Mouse (Mus musculus) gastrocnemius, postnatal 10 days (tissue): ENCODE results near the gene Rln3. TPM values are rescaled to one million over a fixed set of nuclear protein-coding genes. Genes with fewer than 3 reads are reported as not detected.

Experiments used
- DNase-seq: peaks from one replicate; pipeline ENCODE4 v3.0.0; 2021; ENCODE audit warnings: mixed read lengths
- total RNA-seq, 2 experiments: library from RNA; stranded (reverse); gene quantifications; 2 replicates each; pipeline ENCODE4 v1.2.3; 2021

The Rln3 gene
- total RNA-seq, 2 experiments from 2014 or later: not detected

- DNase-seq: no peak
These were observed 20.2 kb upstream of the Rln3 start, which contains the start of gene Gm10643 for GRCm38 (mm10) chr8:84065037-84065436. Gene Gm10643, minus strand, starts transcription at chr8:84065137.

- DNase-seq: no peak
These were observed 19.2 kb upstream of the Rln3 start for GRCm38 (mm10) chr8:84063861-84064610.

- no peak for DNase-seq
These were observed 15.4 kb upstream of the Rln3 start for GRCm38 (mm10) chr8:84060245-84060644.

GRCm38 (mm10) chr8:84059226-84059625 is 14.4 kb upstream of the Rln3 start:
- DNase-seq: no peak

GRCm38 (mm10) chr8:84057827-84058226 is 13.0 kb upstream of the Rln3 start:
- no peak for DNase-seq

- no peak for DNase-seq
These were observed 8.4 kb upstream of the Rln3 start for GRCm38 (mm10) chr8:84053229-84053628.

GRCm38 (mm10) chr8:84052746-84053145 is 7.9 kb upstream of the Rln3 start:
- DNase-seq: no peak

GRCm38 (mm10) chr8:84048171-84048570 is 3.4 kb upstream of the Rln3 start:
- no peak for DNase-seq

- DNase-seq: no peak
These were observed 1.7 kb upstream of the Rln3 start for GRCm38 (mm10) chr8:84046505-84046904.

- no peak for DNase-seq
These were observed 697 bp downstream of the Rln3 start for GRCm38 (mm10) chr8:84044103-84044502.

- DNase-seq: no peak
These were observed 1.9 kb downstream of the Rln3 start for GRCm38 (mm10) chr8:84042948-84043342.

- DNase-seq: peak; percentile 75
These were observed 2.5 kb downstream of the Rln3 start, which contains the start of gene Il27ra for GRCm38 (mm10) chr8:84042066-84042947. Gene Il27ra, minus strand, starts transcription at chr8:84042589.

- peak; percentile 71 for DNase-seq
These were observed 5.8 kb downstream of the Rln3 start for GRCm38 (mm10) chr8:84039050-84039449.

GRCm38 (mm10) chr8:84038015-84038414 is 6.8 kb downstream of the Rln3 start:
- DNase-seq: no peak

GRCm38 (mm10) chr8:84032777-84033176 is 12.0 kb downstream of the Rln3 start:
- no peak for DNase-seq

GRCm38 (mm10) chr8:84029272-84029671 is 15.5 kb downstream of the Rln3 start:
- DNase-seq: no peak

GRCm38 (mm10) chr8:84027449-84027848 is 17.4 kb downstream of the Rln3 start:
- no peak for DNase-seq

- DNase-seq: peak; percentile 65
These were observed 18.9 kb downstream of the Rln3 start for GRCm38 (mm10) chr8:84025863-84026262.

GRCm38 (mm10) chr8:84024171-84024570 is 20.6 kb downstream of the Rln3 start:
- peak; percentile 80 for DNase-seq

GRCm38 (mm10) chr8:84023631-84024030 is 21.2 kb downstream of the Rln3 start:
- DNase-seq: no peak

- DNase-seq: peak; percentile 60
These were observed 21.7 kb downstream of the Rln3 start for GRCm38 (mm10) chr8:84023085-84023484.

- no peak for DNase-seq
These were observed 23.2 kb downstream of the Rln3 start for GRCm38 (mm10) chr8:84021569-84021968.

- DNase-seq: no peak
These were observed 23.7 kb downstream of the Rln3 start, which contains the start of gene Palm3 for GRCm38 (mm10) chr8:84021096-84021495. Gene Palm3, plus strand, starts transcription at chr8:84021471.
